Mouse (Mus musculus): ENCODE data around the gene 1110032A03Rik. TPM values are rescaled to one million over a fixed set of nuclear protein-coding genes. Genes with fewer than 3 reads are reported as not detected.

1110032A03Rik gene
- polyA plus RNA-seq, 1 experiment from 2014 or later, result 26.1 TPM

- Histone ChIP-seq H3K36me3 (peaks cover 6% of the 10 kb centered on the region; the same call in 1 of the 2 replicates), H3K4me2 (replicated peaks) (peak within 1 kb of the TSS; percentile 85), H3K9me3 (no peaks in the 10 kb centered on the region), H3K27me3 (replicated peaks) (no peaks in the 10 kb centered on the region), H3K27ac (peak within 1 kb of the TSS; percentile 95), H3K4me3 (replicated peaks) (peak within 1 kb of the TSS; percentile 63), H3K4me1 (replicated peaks) (peaks cover 3% of the 10 kb centered on the region; the same call in 1 of the 2 replicates), H3K9ac (peak within 1 kb of the TSS; percentile 72)
- WGBS, result 2% methylated on average over 59 of the region's 59 CpGs
- ATAC-seq, result peak; percentile 99
Measured at GRCm38 (mm10) chr9:50768107-50769002, 7.0 kb downstream of the 1110032A03Rik start, which contains the start of gene Fdxacb1. Fdxacb1 (plus strand) TSS chr9:50768236.

- H3K9ac ChIP-seq, result peak overlapping the region; percentile 72
- peaks cover 3% of the 10 kb centered on the region; the same call in 1 of the 2 replicates for H3K4me1 ChIP-seq (replicated peaks)
- no peaks in the 10 kb centered on the region for H3K27me3 ChIP-seq (replicated peaks)
- H3K36me3 ChIP-seq, result peaks cover 6% of the 10 kb centered on the region; the same call in 1 of the 2 replicates
- 4% methylated on average over 17 of the region's 17 CpGs for WGBS
- peak overlapping the region; percentile 63 for H3K4me3 ChIP-seq (replicated peaks)
- ATAC-seq, result 0 out of 2 replicates have a peak, but pooled peaks have one; percentile 5
- H3K4me2 ChIP-seq (replicated peaks), result peak overlapping the region; percentile 85
- H3K27ac ChIP-seq, result peak overlapping the region; percentile 95
- no peaks in the 10 kb centered on the region for H3K9me3 ChIP-seq
Measured at GRCm38 (mm10) chr9:50767531-50768106, 7.7 kb downstream of the 1110032A03Rik start.

- Histone ChIP-seq H3K4me1 (replicated peaks) (peaks cover 3% of the 10 kb centered on the region; the same call in 1 of the 2 replicates), H3K4me2 (replicated peaks) (no peak overlapping the region), H3K27ac (no peak overlapping the region), H3K4me3 (replicated peaks) (no peak overlapping the region), H3K27me3 (replicated peaks) (no peaks in the 10 kb centered on the region), H3K9me3 (no peaks in the 10 kb centered on the region), H3K36me3 (no peaks in the 10 kb centered on the region), H3K9ac (no peak overlapping the region)
- 57% methylated on average over 1 of the region's 1 CpGs for WGBS
- no peak for ATAC-seq
Measured at GRCm38 (mm10) chr9:50763331-50763730, 12.0 kb downstream of the 1110032A03Rik start.

GRCm38 (mm10) chr9:50761520-50762243 is 13.6 kb downstream of the 1110032A03Rik start:
- Histone ChIP-seq H3K27me3 (replicated peaks) (no peaks in the 10 kb centered on the region), H3K4me1 (replicated peaks) (no peaks in the 10 kb centered on the region), H3K4me2 (replicated peaks) (no peak overlapping the region), H3K36me3 (no peaks in the 10 kb centered on the region), H3K9ac (no peak overlapping the region), H3K9me3 (no peaks in the 10 kb centered on the region), H3K4me3 (replicated peaks) (no peak overlapping the region), H3K27ac (no peak overlapping the region)
- ATAC-seq, result no peak
- 47% methylated on average over 6 of the region's 6 CpGs for WGBS

GRCm38 (mm10) chr9:50756711-50757110 is 18.6 kb downstream of the 1110032A03Rik start:
- H3K9ac ChIP-seq, result no peak overlapping the region
- H3K4me2 ChIP-seq (replicated peaks), result no peak overlapping the region
- H3K27ac ChIP-seq, result no peak overlapping the region
- no peaks in the 10 kb centered on the region for H3K27me3 ChIP-seq (replicated peaks)
- H3K4me3 ChIP-seq (replicated peaks), result no peak overlapping the region
- H3K36me3 ChIP-seq, result no peaks in the 10 kb centered on the region
- no peak for ATAC-seq
- WGBS, result 64% methylated on average over 5 of the region's 5 CpGs
- peaks cover 9% of the 10 kb centered on the region; the same call in 1 of the 2 replicates for H3K4me1 ChIP-seq (replicated peaks)
- no peaks in the 10 kb centered on the region for H3K9me3 ChIP-seq

- 51% methylated on average over 7 of the region's 7 CpGs for WGBS
- Histone ChIP-seq H3K4me2 (replicated peaks) (peak overlapping the region; percentile 40), H3K9ac (no peak overlapping the region), H3K4me3 (replicated peaks) (peak overlapping the region; percentile 4; the same call in 1 of the 2 replicates), H3K27me3 (replicated peaks) (no peaks in the 10 kb centered on the region), H3K27ac (no peak overlapping the region), H3K4me1 (replicated peaks) (peaks cover 9% of the 10 kb centered on the region; the same call in 1 of the 2 replicates), H3K9me3 (no peaks in the 10 kb centered on the region), H3K36me3 (no peaks in the 10 kb centered on the region)
- no peak for ATAC-seq
Measured at GRCm38 (mm10) chr9:50753947-50754346, 21.4 kb downstream of the 1110032A03Rik start.

GRCm38 (mm10) chr9:50752784-50753615 is 22.3 kb downstream of the 1110032A03Rik start:
- H3K9ac ChIP-seq, result 0 out of 2 replicates have a peak overlapping the region, but pooled peaks have one; percentile 5
- peak overlapping the region; percentile 24 for H3K4me3 ChIP-seq (replicated peaks)
- H3K9me3 ChIP-seq, result no peaks in the 10 kb centered on the region
- ATAC-seq, result peak; percentile 77
- no peaks in the 10 kb centered on the region for H3K36me3 ChIP-seq
- peaks cover 9% of the 10 kb centered on the region; the same call in 1 of the 2 replicates for H3K4me1 ChIP-seq (replicated peaks)
- peak overlapping the region; percentile 40 for H3K4me2 ChIP-seq (replicated peaks)
- H3K27me3 ChIP-seq (replicated peaks), result no peaks in the 10 kb centered on the region
- 58% methylated on average over 17 of the region's 17 CpGs for WGBS
- peak overlapping the region; percentile 56; the same call in 1 of the 2 replicates for H3K27ac ChIP-seq

GRCm38 (mm10) chr9:50752054-50752602 is 23.2 kb downstream of the 1110032A03Rik start, which contains the start of gene Hspb2:
Hspb2 (minus strand) TSS chr9:50752354.
- peak within 1 kb of the TSS; percentile 56 for H3K27ac ChIP-seq
- no peaks in the 10 kb centered on the region for H3K27me3 ChIP-seq (replicated peaks)
- H3K4me1 ChIP-seq (replicated peaks), result peaks cover 9% of the 10 kb centered on the region; the same call in 1 of the 2 replicates
- 64% methylated on average over 14 of the region's 14 CpGs for WGBS
- H3K9me3 ChIP-seq, result no peaks in the 10 kb centered on the region
- ATAC-seq, result peak; percentile 35
- H3K4me2 ChIP-seq (replicated peaks), result peak within 1 kb of the TSS; percentile 40
- H3K36me3 ChIP-seq, result no peaks in the 10 kb centered on the region
- H3K4me3 ChIP-seq (replicated peaks), result peak within 1 kb of the TSS; percentile 24
- 0 out of 2 replicates have a peak within 1 kb of the TSS, but pooled peaks have one; percentile 5 for H3K9ac ChIP-seq

GRCm38 (mm10) chr9:50751323-50751722 is 24.0 kb downstream of the 1110032A03Rik start, which contains the start of gene Cryab:
Cryab (plus strand) TSS chr9:50751325.
- Histone ChIP-seq H3K27ac (peak within 1 kb of the TSS; percentile 56), H3K27me3 (replicated peaks) (no peaks in the 10 kb centered on the region), H3K36me3 (no peaks in the 10 kb centered on the region), H3K9me3 (no peaks in the 10 kb centered on the region), H3K9ac (no peak within 1 kb of the TSS), H3K4me1 (replicated peaks) (peaks cover 9% of the 10 kb centered on the region; the same call in 1 of the 2 replicates), H3K4me2 (replicated peaks) (peak within 1 kb of the TSS; percentile 14; the same call in 1 of the 2 replicates), H3K4me3 (replicated peaks) (no peak within 1 kb of the TSS)
- no peak for ATAC-seq
- 70% methylated on average over 22 of the region's 22 CpGs for WGBS

GRCm38 (mm10) chr9:50750706-50751105 is 24.6 kb downstream of the 1110032A03Rik start:
- Histone ChIP-seq H3K4me2 (replicated peaks) (no peak overlapping the region), H3K4me3 (replicated peaks) (no peak overlapping the region), H3K27ac (no peak overlapping the region), H3K9me3 (no peaks in the 10 kb centered on the region), H3K36me3 (no peaks in the 10 kb centered on the region), H3K9ac (no peak overlapping the region), H3K4me1 (replicated peaks) (peaks cover 9% of the 10 kb centered on the region; the same call in 1 of the 2 replicates), H3K27me3 (replicated peaks) (no peaks in the 10 kb centered on the region)
- 77% methylated on average over 6 of the region's 6 CpGs for WGBS
- no peak for ATAC-seq

Data from intestine, embryonic 15.5 days (tissue).